Comparison of ENCODE assay signal across 28 mouse cellular contexts in the genomic region with DNA sequence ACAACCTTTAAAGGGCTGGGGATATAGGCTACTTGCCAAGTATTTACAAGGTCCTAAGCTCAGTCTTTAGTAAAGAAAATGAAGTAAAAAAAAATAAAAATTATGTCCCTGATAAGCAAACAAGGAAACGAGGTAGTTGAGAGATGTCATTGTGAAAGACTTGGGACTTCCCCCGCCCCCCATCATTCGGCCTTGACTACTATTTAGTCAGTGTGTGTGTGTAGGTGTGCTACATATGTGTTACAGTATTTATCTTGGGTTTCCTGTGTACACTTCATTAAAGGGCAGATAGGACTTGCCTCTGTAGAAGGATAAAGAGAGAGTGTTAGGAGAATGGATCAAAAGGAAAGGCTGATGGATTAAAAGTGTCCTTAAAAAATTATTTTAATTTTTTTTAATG. TPM values are rescaled to one million over a fixed set of nuclear protein-coding genes. Genes with fewer than 3 reads are reported as not detected.
A peak's percentile ranks its signal among the peaks of the same experiment; 100 is the strongest.
DNase-seq lines count a peak whose midpoint lies in the region; ATAC-seq and TF ChIP-seq lines count a peak whose summit lies in the region.
"Had no signal": no experiment of that assay in that cellular context is flagged by ENCODE, and none has a peak within 500 bp of the region (broad histone marks: within the 10 kb centered on the region; RNA-seq: fewer than 3 reads in every experiment).

No protein-coding gene starts in this region.

- intact Hi-C loops in left cerebral cortex, postnatal 14 days (cut with DNase I), result loop anchor here (10.0 kb wide), 1 partner anchor 411 kb away; no protein-coding TSS in a partner anchor

- H3K27ac ChIP-seq in midbrain, embryonic 10.5 days (replicated peaks), result no peak overlapping the region
- H3K27ac ChIP-seq in kidney, adult 2 months (ENCODE audit: insufficient read depth, low read depth, low read length), result no peak overlapping the region
- no peak overlapping the region for H3K27ac ChIP-seq in forebrain, postnatal 0 days (ENCODE audit: low read depth, low read length)
- H3K27ac ChIP-seq: embryonic facial prominence, embryonic 13.5 days; forebrain, embryonic 10.5 days; forebrain, embryonic 15.5 days; heart, embryonic 15.5 days; liver, embryonic 13.5 days; midbrain, embryonic 12.5 days had no signal

- no peak overlapping the region for H3K9ac ChIP-seq in forebrain, postnatal 0 days
- H3K9ac ChIP-seq: embryonic facial prominence, embryonic 13.5 days; forebrain, embryonic 15.5 days; heart, embryonic 15.5 days; liver, embryonic 13.5 days; midbrain, embryonic 12.5 days had no signal

- 27% methylated on average over 3 of the region's 3 CpGs for WGBS in large intestine, adult 2 months
- 95% methylated on average over 3 of the region's 3 CpGs for WGBS in midbrain, embryonic 10.5 days
- 69% methylated on average over 3 of the region's 3 CpGs for WGBS in kidney, adult 2 months
- WGBS in forebrain, postnatal 0 days, result 86% methylated on average over 3 of the region's 3 CpGs

- peaks cover 100% of the 10 kb centered on the region for H3K36me3 ChIP-seq in midbrain, embryonic 10.5 days
- peaks cover 13% of the 10 kb centered on the region for H3K36me3 ChIP-seq in kidney, adult 2 months (ENCODE audit: control insufficient read depth, insufficient read depth, low read length)
- peaks cover 70% of the 10 kb centered on the region for H3K36me3 ChIP-seq in forebrain, postnatal 0 days (ENCODE audit: insufficient read depth)

- TF ChIP-seq CTCF in kidney, adult 2 months (conservative IDR thresholded peaks at IDR 0.05; ENCODE audit: insufficient read depth, insufficient read length, low read depth, low read length), result no peak
- TF ChIP-seq CTCF in forebrain, postnatal 0 days (IDR thresholded peaks at IDR 0.05; ENCODE audit: low read depth), result no peak

- H3K4me1 ChIP-seq in midbrain, embryonic 10.5 days, result no peaks in the 10 kb centered on the region
- H3K4me1 ChIP-seq in kidney, adult 2 months (ENCODE audit: control insufficient read depth, insufficient read depth, low read length), result no peaks in the 10 kb centered on the region
- no peaks in the 10 kb centered on the region for H3K4me1 ChIP-seq in forebrain, postnatal 0 days (ENCODE audit: insufficient read depth)
- H3K4me1 ChIP-seq: embryonic facial prominence, embryonic 13.5 days; forebrain, embryonic 10.5 days; forebrain, embryonic 15.5 days; heart, embryonic 15.5 days; liver, embryonic 13.5 days; midbrain, embryonic 12.5 days had no signal

- no peaks in the 10 kb centered on the region for H3K9me3 ChIP-seq in midbrain, embryonic 10.5 days (replicated peaks)
- H3K9me3 ChIP-seq in forebrain, postnatal 0 days (ENCODE audit: low read length), result no peaks in the 10 kb centered on the region
- H3K9me3 ChIP-seq: embryonic facial prominence, embryonic 13.5 days; forebrain, embryonic 10.5 days; forebrain, embryonic 15.5 days; heart, embryonic 15.5 days; liver, embryonic 13.5 days; midbrain, embryonic 12.5 days had no signal

- no peak overlapping the region for H3K4me2 ChIP-seq in forebrain, postnatal 0 days (ENCODE audit: low read depth)
- H3K4me2 ChIP-seq: embryonic facial prominence, embryonic 13.5 days; forebrain, embryonic 15.5 days; heart, embryonic 15.5 days; liver, embryonic 13.5 days; midbrain, embryonic 12.5 days had no signal

- no peak for ATAC-seq in forebrain, postnatal 0 days
- ATAC-seq: forebrain, embryonic 15.5 days; hindbrain, embryonic 16.5 days had no signal

- no peaks in the 10 kb centered on the region for H3K27me3 ChIP-seq in midbrain, embryonic 10.5 days (ENCODE audit: low read depth, poor library complexity, severe bottlenecking)
- H3K27me3 ChIP-seq in kidney, adult 2 months (replicated peaks; ENCODE audit: control insufficient read depth, insufficient read depth, low read length), result no peaks in the 10 kb centered on the region
- H3K27me3 ChIP-seq in forebrain, postnatal 0 days (ENCODE audit: insufficient read depth, low read length), result no peaks in the 10 kb centered on the region
- H3K27me3 ChIP-seq: embryonic facial prominence, embryonic 13.5 days; forebrain, embryonic 15.5 days; heart, embryonic 15.5 days; liver, embryonic 13.5 days; midbrain, embryonic 12.5 days had no signal

- H3K4me3 ChIP-seq in midbrain, embryonic 10.5 days, result no peak overlapping the region
- no peak overlapping the region for H3K4me3 ChIP-seq in kidney, adult 2 months (ENCODE audit: insufficient read depth, low read depth, low read length)
- H3K4me3 ChIP-seq in forebrain, postnatal 0 days (ENCODE audit: low read depth, low read length), result no peak overlapping the region
- H3K4me3 ChIP-seq: embryonic facial prominence, embryonic 13.5 days; forebrain, embryonic 10.5 days; forebrain, embryonic 15.5 days; heart, embryonic 15.5 days; liver, embryonic 13.5 days; midbrain, embryonic 12.5 days; myocyte had no signal

- DNase-seq in 416B (ENCODE audit: low read depth), result peak; percentile 33
- peak; percentile 75 for DNase-seq in CD4-positive, CD25-positive, alpha-beta regulatory T cell, adult 2 months (ENCODE audit: low read depth, low spot score)
- DNase-seq in induced T-regulatory cell, adult 2 months (ENCODE audit: low read depth), result peak; percentile 73
- DNase-seq in large intestine, adult 2 months (ENCODE audit: low read depth, low spot score), result peak; percentile 19
- no peak for DNase-seq in left cerebral cortex, postnatal 14 days (ENCODE audit: low spot score in 2 of 2)
- no peak for DNase-seq in midbrain, embryonic 10.5 days (ENCODE audit: low spot score)
- DNase-seq in kidney, adult 2 months, result no peak
- DNase-seq in forebrain, postnatal 0 days, result no peak
- DNase-seq: B cell, adult 2 months; cerebellum, adult 8-10 months; cerebellum, postnatal 36 days; kidney, adult 18-20 months; kidney, postnatal 36 days; left cerebral cortex, postnatal 4 days; liver, embryonic 13.5 days; lung, adult 2 months; lung, postnatal 14 days; right cerebral cortex, postnatal 14 days; thymus, adult 18-20 months; thymus, postnatal 25 days had no signal

- TF ChIP-seq POLR2A in kidney, adult 2 months (IDR thresholded peaks at IDR 0.05; ENCODE audit: low read depth, low read length), result no peak

RNA-seq across cellular contexts. Expression of a gene that starts 10.0 kb away (rescaled TPM):
- 2.5 and 3.6 TPM in 2 replicates for polyA plus RNA-seq in large intestine, adult 2 months (2012; rRNA removed)
- 1 to 10 TPM; 4.0 to 4.5 TPM for total RNA-seq in left cerebral cortex, postnatal 14 days (2021)
- 11.3 and 14.0 TPM in 2 replicates for polyA plus RNA-seq in midbrain, embryonic 10.5 days (2016; fragmentation: Nextera tagmentation; extraction: Ambion mirVana)
- 2.8 TPM in 2 replicates for polyA plus RNA-seq in kidney, adult 2 months (2012; rRNA removed)
- 4.0 and 5.4 TPM in 2 replicates for total RNA-seq in forebrain, postnatal 0 days (2014; rRNA removed)
- polyA plus RNA-seq in forebrain, postnatal 0 days (2015; fragmentation: Nextera tagmentation; extraction: Ambion mirVana), result 1.7 and 2.2 TPM in 2 replicates

RNA-seq across cellular contexts. Expression of a gene that starts 12.1 kb away (rescaled TPM):
- 4.5 and 4.9 TPM in 2 replicates for polyA plus RNA-seq in large intestine, adult 2 months (2012; rRNA removed)
- 10 to 100 TPM; 25.7 to 28.1 TPM for total RNA-seq in left cerebral cortex, postnatal 14 days (2021)
- 29.8 and 31.7 TPM in 2 replicates for polyA plus RNA-seq in midbrain, embryonic 10.5 days (2016; fragmentation: Nextera tagmentation; extraction: Ambion mirVana)
- 5.9 and 6.0 TPM in 2 replicates for polyA plus RNA-seq in kidney, adult 2 months (2012; rRNA removed)
- total RNA-seq in forebrain, postnatal 0 days (2014; rRNA removed), result 28.6 and 45.3 TPM in 2 replicates
- polyA plus RNA-seq in forebrain, postnatal 0 days (2015; fragmentation: Nextera tagmentation; extraction: Ambion mirVana), result 26.9 and 32.0 TPM in 2 replicates

RNA-seq across cellular contexts. Expression of a gene that starts 31.5 kb away (rescaled TPM):
- polyA plus RNA-seq in large intestine, adult 2 months (2012; rRNA removed), result 0.78 and 1.2 TPM in 2 replicates
- total RNA-seq in left cerebral cortex, postnatal 14 days (2021), result under 1 TPM; 0.59 to 0.90 TPM
- polyA plus RNA-seq in midbrain, embryonic 10.5 days (2016; fragmentation: Nextera tagmentation; extraction: Ambion mirVana), result 0.54 and 0.72 TPM in 2 replicates
- 0.14 and 0.23 TPM in 2 replicates for polyA plus RNA-seq in kidney, adult 2 months (2012; rRNA removed)
- total RNA-seq in forebrain, postnatal 0 days (2014; rRNA removed), result 0.69 and 1.5 TPM in 2 replicates
- polyA plus RNA-seq in forebrain, postnatal 0 days (2015; fragmentation: Nextera tagmentation; extraction: Ambion mirVana), result 0.34 and 0.36 TPM in 2 replicates
- total RNA-seq: left cerebral cortex, postnatal 4 days; midbrain, postnatal 0 days had no signal

Comparison
In these comparisons a context has a peak if more than half of its experiments do, and no peak if none do; other contexts are left out.
1. DNase-seq: peak in 416B (single experiment), CD4-positive, CD25-positive, alpha-beta regulatory T cell, adult 2 months (single experiment), induced T-regulatory cell, adult 2 months (single experiment) and large intestine, adult 2 months (single experiment); none in left cerebral cortex, postnatal 14 days (0 of 2), midbrain, embryonic 10.5 days (single experiment), kidney, adult 2 months (single experiment) and forebrain, postnatal 0 days (single experiment).